Mouse (Mus musculus): ENCODE measurements around the gene Tenm4. TPM values are rescaled to one million over a fixed set of nuclear protein-coding genes. Genes with fewer than 3 reads are reported as not detected.
A peak's percentile ranks its signal among the peaks of the same experiment; 100 is the strongest.

The Tenm4 gene
- polyA plus RNA-seq, 1 experiment from 2014 or later = 5.0 TPM

DNA sequence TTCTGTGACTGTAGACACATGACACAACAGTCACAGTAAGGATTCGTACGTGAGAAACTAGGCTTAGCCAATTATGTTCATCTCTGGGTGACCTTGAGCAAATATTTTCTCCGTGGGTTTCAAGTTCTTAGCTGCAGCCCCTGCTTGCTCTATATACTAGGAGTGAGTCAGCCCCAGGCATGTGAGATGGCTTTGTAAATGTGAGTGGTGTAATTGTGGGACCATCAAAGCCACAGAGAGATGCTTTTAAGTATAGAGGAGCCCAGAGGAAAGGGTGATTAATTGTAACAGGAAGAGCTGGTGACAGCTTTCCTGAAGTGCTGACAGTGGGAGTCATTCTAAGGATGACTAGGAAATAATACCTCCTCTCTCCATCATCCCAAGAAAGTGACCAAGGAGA is 662.0 kb downstream of the Tenm4 start:
- peak; percentile 59 for ATAC-seq
- Histone ChIP-seq H3K4me1 (ENCODE audit: insufficient read depth, low read depth, low read length) (no peaks in the 10 kb centered on the region), H3K4me3 (ENCODE audit: low read depth, low read length) (no peak overlapping the region), H3K9ac (replicated peaks; ENCODE audit: low read depth) (no peak overlapping the region), H3K36me3 (ENCODE audit: insufficient read depth, low read length) (no peaks in the 10 kb centered on the region), H3K27ac (ENCODE audit: low read length) (no peak overlapping the region), H3K27me3 (replicated peaks; ENCODE audit: insufficient read depth, low read length) (no peaks in the 10 kb centered on the region), H3K9me3 (ENCODE audit: low read length) (no peaks in the 10 kb centered on the region), H3K4me2 (replicated peaks; ENCODE audit: low read depth, low read length) (no peak overlapping the region)
- peak; percentile 23 for DNase-seq (ENCODE audit: low spot score)
- 34% methylated on average over 3 of the region's 3 CpGs for WGBS
- no peak for TF ChIP-seq EP300 (IDR thresholded peaks at IDR 0.05)
- no peak for TF ChIP-seq CTCF (IDR thresholded peaks at IDR 0.05)

DNA sequence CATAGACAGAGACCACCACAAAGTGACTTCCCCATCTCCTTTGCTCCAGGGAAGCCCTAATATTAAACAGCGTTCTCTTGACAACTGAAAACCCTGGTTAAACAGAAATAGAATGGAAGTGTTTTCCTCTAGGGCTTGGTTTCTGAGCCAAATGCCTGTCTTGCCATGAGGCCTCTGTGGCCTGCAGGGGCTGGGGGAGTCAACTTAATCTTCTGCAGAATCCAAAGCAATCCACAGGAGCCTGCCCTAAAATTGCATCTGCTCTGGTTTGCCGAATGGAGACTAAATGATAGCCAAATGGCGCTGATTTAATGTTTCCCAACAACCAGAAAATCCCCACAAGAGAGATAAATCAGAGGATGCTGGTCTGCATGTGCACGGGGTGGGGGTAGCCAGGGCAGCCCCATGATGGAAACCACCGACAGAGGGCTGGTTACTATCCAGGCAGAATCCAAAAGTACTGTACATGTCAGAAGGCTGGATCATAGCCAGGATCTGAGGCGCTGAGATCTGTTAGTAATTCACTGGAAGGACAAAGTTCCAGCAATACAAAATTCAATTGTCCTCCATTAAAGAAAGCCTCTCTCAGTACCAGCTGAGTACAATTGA is 663.7 kb downstream of the Tenm4 start:
- H3K36me3 ChIP-seq (ENCODE audit: insufficient read depth, low read length) = no peaks in the 10 kb centered on the region
- H3K4me2 ChIP-seq (replicated peaks; ENCODE audit: low read depth, low read length) = no peak overlapping the region
- H3K9me3 ChIP-seq (ENCODE audit: low read length) = no peaks in the 10 kb centered on the region
- H3K27ac ChIP-seq (ENCODE audit: low read length) = no peak overlapping the region
- TF ChIP-seq EP300 (IDR thresholded peaks at IDR 0.05) = no peak
- no peak for TF ChIP-seq CTCF (IDR thresholded peaks at IDR 0.05)
- H3K27me3 ChIP-seq (replicated peaks; ENCODE audit: insufficient read depth, low read length) = no peaks in the 10 kb centered on the region
- DNase-seq (ENCODE audit: low spot score) = peak; percentile 32
- WGBS = 53% methylated on average over 6 of the region's 6 CpGs
- no peaks in the 10 kb centered on the region for H3K4me1 ChIP-seq (ENCODE audit: insufficient read depth, low read depth, low read length)
- ATAC-seq = no peak; the same call in 1 of the 2 replicates
- no peak overlapping the region for H3K9ac ChIP-seq (replicated peaks; ENCODE audit: low read depth)
- no peak overlapping the region for H3K4me3 ChIP-seq (ENCODE audit: low read depth, low read length)

DNA sequence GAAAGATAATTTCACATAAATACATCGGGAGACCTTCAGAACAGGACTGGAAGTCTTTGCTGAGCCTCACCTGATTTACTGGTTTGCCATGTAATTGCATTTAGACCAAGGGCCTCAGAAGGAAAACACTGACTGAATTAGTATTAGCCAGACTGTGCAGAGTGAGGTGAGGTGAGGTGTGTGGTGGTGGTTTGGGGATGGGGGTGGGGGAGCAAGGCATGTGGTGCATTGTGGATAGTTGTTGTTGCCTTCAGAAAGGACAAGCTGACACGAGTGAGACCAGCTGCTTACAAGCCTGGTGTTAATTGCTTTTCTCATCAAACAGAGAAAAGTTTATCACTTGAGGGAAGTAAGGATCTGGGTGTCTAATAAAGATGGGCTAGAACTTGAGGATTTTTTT is 664.3 kb downstream of the Tenm4 start:
- 67% methylated on average over 2 of the region's 2 CpGs for WGBS
- H3K4me1 ChIP-seq (ENCODE audit: insufficient read depth, low read depth, low read length) = no peaks in the 10 kb centered on the region

GRCm38 (mm10) chr7:96838271-96838841 is 667.3 kb downstream of the Tenm4 start:
- no peaks in the 10 kb centered on the region for H3K4me1 ChIP-seq (ENCODE audit: insufficient read depth, low read depth, low read length)

More for the DNA sequence above, 664.3 kb downstream of the Tenm4 start:
- no peak overlapping the region for H3K9ac ChIP-seq (replicated peaks; ENCODE audit: low read depth)
- H3K27me3 ChIP-seq (replicated peaks; ENCODE audit: insufficient read depth, low read length) = no peaks in the 10 kb centered on the region
- H3K4me2 ChIP-seq (replicated peaks; ENCODE audit: low read depth, low read length) = no peak overlapping the region
- H3K9me3 ChIP-seq (ENCODE audit: low read length) = no peaks in the 10 kb centered on the region
- no peak overlapping the region for H3K4me3 ChIP-seq (ENCODE audit: low read depth, low read length)
- H3K36me3 ChIP-seq (ENCODE audit: insufficient read depth, low read length) = no peaks in the 10 kb centered on the region
- DNase-seq (ENCODE audit: low spot score) = no peak
- H3K27ac ChIP-seq (ENCODE audit: low read length) = no peak overlapping the region
- no peak for ATAC-seq
- TF ChIP-seq CTCF (IDR thresholded peaks at IDR 0.05) = no peak
- TF ChIP-seq EP300 (IDR thresholded peaks at IDR 0.05) = no peak

DNA sequence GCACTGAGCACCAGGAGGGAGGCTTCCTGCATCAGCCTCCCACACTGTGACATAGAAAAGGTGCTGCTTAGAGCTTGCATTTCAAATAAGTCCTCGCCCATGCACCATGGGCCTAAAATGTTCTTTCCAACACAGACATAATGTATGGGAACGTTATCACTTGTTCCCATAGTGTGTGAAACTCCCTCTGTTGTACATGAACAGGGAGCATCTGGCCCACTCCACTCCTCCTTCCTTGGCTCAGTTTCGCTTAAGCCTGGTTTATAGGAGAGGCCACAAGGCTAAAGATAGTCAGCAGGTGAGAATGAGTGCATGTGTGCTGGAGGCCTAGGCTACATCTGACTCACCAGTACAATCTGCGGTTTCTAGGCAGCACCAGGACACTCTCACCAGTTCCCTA is 667.9 kb downstream of the Tenm4 start:
- Histone ChIP-seq H3K4me1 (ENCODE audit: insufficient read depth, low read depth, low read length) (no peaks in the 10 kb centered on the region), H3K4me2 (replicated peaks; ENCODE audit: low read depth, low read length) (no peak overlapping the region), H3K9me3 (ENCODE audit: low read length) (no peaks in the 10 kb centered on the region), H3K4me3 (ENCODE audit: low read depth, low read length) (no peak overlapping the region), H3K9ac (replicated peaks; ENCODE audit: low read depth) (no peak overlapping the region), H3K36me3 (ENCODE audit: insufficient read depth, low read length) (no peaks in the 10 kb centered on the region), H3K27me3 (replicated peaks; ENCODE audit: insufficient read depth, low read length) (no peaks in the 10 kb centered on the region), H3K27ac (ENCODE audit: low read length) (no peak overlapping the region)
- DNase-seq (ENCODE audit: low spot score) = no peak
- no peak for ATAC-seq
- no peak for TF ChIP-seq CTCF (IDR thresholded peaks at IDR 0.05)
- TF ChIP-seq EP300 (IDR thresholded peaks at IDR 0.05) = no peak
- 94% methylated on average over 4 of the region's 4 CpGs for WGBS

More at GRCm38 (mm10) chr7:96838271-96838841, 667.3 kb downstream of the Tenm4 start:
- no peak for ATAC-seq
- no peaks in the 10 kb centered on the region for H3K36me3 ChIP-seq (ENCODE audit: insufficient read depth, low read length)
- H3K27me3 ChIP-seq (replicated peaks; ENCODE audit: insufficient read depth, low read length) = no peaks in the 10 kb centered on the region
- DNase-seq (ENCODE audit: low spot score) = no peak
- WGBS = 85% methylated on average over 8 of the region's 8 CpGs
- H3K27ac ChIP-seq (ENCODE audit: low read length) = no peak overlapping the region
- TF ChIP-seq EP300 (IDR thresholded peaks at IDR 0.05) = no peak
- no peak overlapping the region for H3K4me3 ChIP-seq (ENCODE audit: low read depth, low read length)
- no peak overlapping the region for H3K9ac ChIP-seq (replicated peaks; ENCODE audit: low read depth)
- H3K9me3 ChIP-seq (ENCODE audit: low read length) = no peaks in the 10 kb centered on the region
- H3K4me2 ChIP-seq (replicated peaks; ENCODE audit: low read depth, low read length) = no peak overlapping the region

DNA sequence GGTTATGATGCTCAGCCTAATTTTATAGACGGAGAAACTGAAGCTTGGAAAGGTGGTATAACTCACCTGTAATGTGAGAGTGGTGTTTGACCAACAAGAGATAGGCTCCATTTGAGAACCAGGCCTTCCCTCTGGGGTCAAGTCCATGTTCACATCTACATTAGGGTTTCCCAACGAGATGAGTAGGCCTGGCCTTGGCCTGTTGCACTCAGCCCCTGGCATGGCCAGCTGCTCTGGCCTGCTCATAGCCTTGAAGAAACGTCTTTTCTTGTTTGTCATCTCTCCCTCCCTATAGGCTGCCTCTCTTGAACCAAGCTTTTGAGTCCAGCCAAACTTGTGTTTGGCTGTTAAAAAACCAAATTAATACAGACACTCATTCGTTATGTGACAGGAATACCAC is 668.5 kb downstream of the Tenm4 start:
- Histone ChIP-seq H3K9me3 (ENCODE audit: low read length) (no peaks in the 10 kb centered on the region), H3K4me1 (ENCODE audit: insufficient read depth, low read depth, low read length) (no peaks in the 10 kb centered on the region), H3K36me3 (ENCODE audit: insufficient read depth, low read length) (no peaks in the 10 kb centered on the region), H3K27ac (ENCODE audit: low read length) (no peak overlapping the region), H3K9ac (replicated peaks; ENCODE audit: low read depth) (no peak overlapping the region), H3K4me2 (replicated peaks; ENCODE audit: low read depth, low read length) (no peak overlapping the region), H3K27me3 (replicated peaks; ENCODE audit: insufficient read depth, low read length) (no peaks in the 10 kb centered on the region), H3K4me3 (ENCODE audit: low read depth, low read length) (no peak overlapping the region)
- ATAC-seq (no peak), DNase-seq (ENCODE audit: low spot score) (no peak)
- 75% methylated on average over 4 of the region's 4 CpGs for WGBS
- TF ChIP-seq CTCF (IDR thresholded peaks at IDR 0.05) (no peak), EP300 (IDR thresholded peaks at IDR 0.05) (no peak)

Data from lung, postnatal 0 days (tissue).